Mouse (Mus musculus) heart, embryonic 15.5 days (tissue): ENCODE results near the gene Cyfip1. TPM values are rescaled to one million over a fixed set of nuclear protein-coding genes. Genes with fewer than 3 reads are reported as not detected.
A peak's percentile ranks its signal among the peaks of the same experiment; 100 is the strongest.

Experiments
- ATAC-seq: fragments of 200-750 bp; cut with Nextera tagmentation; replicated peaks from 2 replicates; pipeline ENCODE4 v1.8.0; 2017; ENCODE audit warnings: low read depth, moderate TSS enrichment; ENCODE audit not compliant: insufficient number of reproducible peaks, insufficient read depth, low FRiP score
- H3K27ac ChIP-seq: fragments of 300-500 bp; sonication (generic); 2 replicates; pipeline ENCODE4 v1.5.1; 2015; ENCODE audit warnings: mild to moderate bottlenecking, inconsistent platforms
- H3K27me3 ChIP-seq: fragments of 300-500 bp; sonication (generic); 2 replicates; pipeline ENCODE4 v1.6.1; 2015; ENCODE audit warnings: inconsistent platforms
- H3K36me3 ChIP-seq: fragments of 300-500 bp; sonication (generic); 2 replicates; pipeline ENCODE4 v1.6.1; 2015; ENCODE audit warnings: mild to moderate bottlenecking, inconsistent platforms
- H3K4me1 ChIP-seq: fragments of 300-500 bp; sonication (generic); replicated peaks from 2 replicates; pipeline ENCODE4 v1.6.1; 2015; ENCODE audit warnings: inconsistent platforms
- H3K4me2 ChIP-seq: fragments of 300-500 bp; sonication (generic); 2 replicates; pipeline ENCODE4 v1.6.1; 2015; ENCODE audit warnings: inconsistent platforms, mild to moderate bottlenecking, moderate library complexity
- H3K4me3 ChIP-seq: fragments of 300-500 bp; sonication (generic); 2 replicates; pipeline ENCODE4 v1.5.1; 2015; ENCODE audit warnings: mild to moderate bottlenecking, inconsistent platforms
- H3K9ac ChIP-seq: fragments of 300-500 bp; sonication (generic); 2 replicates; pipeline ENCODE4 v1.6.1; 2015; ENCODE audit warnings: mild to moderate bottlenecking, inconsistent platforms
- H3K9me3 ChIP-seq: fragments of 300-500 bp; sonication (generic); replicated peaks from 2 replicates; pipeline ENCODE4 v1.6.1; 2016; ENCODE audit warnings: inconsistent platforms
- WGBS: fragments of 180-500 bp; shearing (Covaris S2); methylation state at CpG from one replicate; pipeline ENCODE4 v1.1.7; 2015; ENCODE audit warnings: mixed read lengths; 5-methylcytosine and 5-hydroxymethylcytosine counted together
- polyA plus RNA-seq: library from polyadenylated mRNA; unstranded; fragments of >200 nt; fragmentation: Nextera tagmentation; extraction: Ambion mirVana; gene quantifications from 2 replicates; pipeline ENCODE4 v1.2.1, GENCODE M21; 2015

Gene Cyfip1
- polyA plus RNA-seq, 1 experiment from 2014 or later, result 45.2 TPM

GRCm38 (mm10) chr7:55956054-55956453, 114.5 kb downstream of the Cyfip1 start:
- no peak overlapping the region for H3K9ac ChIP-seq
- no peak overlapping the region for H3K4me2 ChIP-seq
- H3K36me3 ChIP-seq, result no peaks in the 10 kb centered on the region; the same call in 1 of the 2 replicates
- H3K9me3 ChIP-seq, result no peaks in the 10 kb centered on the region
- peaks cover 3% of the 10 kb centered on the region for H3K4me1 ChIP-seq
- no peaks in the 10 kb centered on the region for H3K27me3 ChIP-seq
- no peak for ATAC-seq
- H3K27ac ChIP-seq, result no peak overlapping the region
- 97% methylated on average over 2 of the region's 2 CpGs for WGBS
- no peak overlapping the region for H3K4me3 ChIP-seq

GRCm38 (mm10) chr7:55957178-55957577, 115.6 kb downstream of the Cyfip1 start:
- H3K27ac ChIP-seq, result no peak overlapping the region
- WGBS, result 84% methylated on average over 3 of the region's 3 CpGs

GRCm38 (mm10) chr7:55957916-55958315, 116.4 kb downstream of the Cyfip1 start:
- Histone ChIP-seq H3K27me3 (no peaks in the 10 kb centered on the region), H3K36me3 (no peaks in the 10 kb centered on the region; the same call in 1 of the 2 replicates), H3K4me1 (peaks cover 6% of the 10 kb centered on the region), H3K9ac (no peak overlapping the region), H3K4me2 (no peak overlapping the region), H3K4me3 (no peak overlapping the region), H3K27ac (no peak overlapping the region), H3K9me3 (no peaks in the 10 kb centered on the region)
- no peak for ATAC-seq
- WGBS, result 90% methylated on average over 4 of the region's 4 CpGs

More at GRCm38 (mm10) chr7:55957178-55957577, 115.6 kb downstream of the Cyfip1 start:
- H3K4me2 ChIP-seq, result no peak overlapping the region
- peaks cover 5% of the 10 kb centered on the region for H3K4me1 ChIP-seq
- no peak overlapping the region for H3K9ac ChIP-seq
- no peaks in the 10 kb centered on the region for H3K9me3 ChIP-seq
- H3K4me3 ChIP-seq, result no peak overlapping the region
- H3K27me3 ChIP-seq, result no peaks in the 10 kb centered on the region
- ATAC-seq, result no peak
- no peaks in the 10 kb centered on the region; the same call in 1 of the 2 replicates for H3K36me3 ChIP-seq

GRCm38 (mm10) chr7:55959801-55960200, 118.3 kb downstream of the Cyfip1 start:
- no peak for ATAC-seq
- H3K27ac ChIP-seq, result no peak overlapping the region
- H3K4me3 ChIP-seq, result no peak overlapping the region
- no peaks in the 10 kb centered on the region for H3K9me3 ChIP-seq
- no peaks in the 10 kb centered on the region for H3K27me3 ChIP-seq
- no peaks in the 10 kb centered on the region; the same call in 1 of the 2 replicates for H3K36me3 ChIP-seq
- no peak overlapping the region for H3K9ac ChIP-seq
- 93% methylated on average over 3 of the region's 3 CpGs for WGBS
- no peak overlapping the region for H3K4me2 ChIP-seq
- H3K4me1 ChIP-seq, result peaks cover 10% of the 10 kb centered on the region

GRCm38 (mm10) chr7:55960506-55960905, 119.0 kb downstream of the Cyfip1 start:
- no peak overlapping the region for H3K4me2 ChIP-seq
- H3K9ac ChIP-seq, result no peak overlapping the region
- no peaks in the 10 kb centered on the region for H3K9me3 ChIP-seq
- H3K27ac ChIP-seq, result no peak overlapping the region
- H3K4me3 ChIP-seq, result no peak overlapping the region
- H3K27me3 ChIP-seq, result no peaks in the 10 kb centered on the region
- ATAC-seq, result no peak
- peaks cover 10% of the 10 kb centered on the region for H3K4me1 ChIP-seq
- 98% methylated on average over 1 of the region's 1 CpGs for WGBS
- H3K36me3 ChIP-seq, result no peaks in the 10 kb centered on the region; the same call in 1 of the 2 replicates

GRCm38 (mm10) chr7:55962004-55962908, 120.7 kb downstream of the Cyfip1 start, which contains the start of gene Nipa2:
TSS of gene Nipa2 (minus strand) at chr7:55962476.
- Histone ChIP-seq H3K9ac (peak within 1 kb of the TSS; percentile 98), H3K36me3 (no peaks in the 10 kb centered on the region; the same call in 1 of the 2 replicates), H3K4me2 (peak within 1 kb of the TSS; percentile 79), H3K27ac (peak within 1 kb of the TSS; percentile 95), H3K4me1 (peaks cover 10% of the 10 kb centered on the region), H3K27me3 (no peaks in the 10 kb centered on the region), H3K4me3 (peak within 1 kb of the TSS; percentile 100), H3K9me3 (no peaks in the 10 kb centered on the region)
- ATAC-seq, result peak; percentile 95
- under 1% methylated on average over 70 of the region's 70 CpGs for WGBS

GRCm38 (mm10) chr7:55966866-55967460, 125.4 kb downstream of the Cyfip1 start:
- WGBS, result 45% methylated on average over 3 of the region's 3 CpGs
- Histone ChIP-seq H3K27ac (no peak overlapping the region), H3K36me3 (no peaks in the 10 kb centered on the region), H3K27me3 (no peaks in the 10 kb centered on the region), H3K9me3 (no peaks in the 10 kb centered on the region), H3K9ac (no peak overlapping the region), H3K4me1 (peaks cover 5% of the 10 kb centered on the region; the same call in 1 of the 2 replicates), H3K4me3 (no peak overlapping the region), H3K4me2 (no peak overlapping the region)
- no peak for ATAC-seq

GRCm38 (mm10) chr7:55968258-55968901, 126.8 kb downstream of the Cyfip1 start:
- WGBS, result 31% methylated on average over 16 of the region's 16 CpGs

GRCm38 (mm10) chr7:55969415-55969814, 127.9 kb downstream of the Cyfip1 start:
- H3K27me3 ChIP-seq, result no peaks in the 10 kb centered on the region
- no peak for ATAC-seq
- WGBS, result 57% methylated on average over 1 of the region's 1 CpGs

More at GRCm38 (mm10) chr7:55968258-55968901, 126.8 kb downstream of the Cyfip1 start:
- no peaks in the 10 kb centered on the region for H3K36me3 ChIP-seq
- no peak for ATAC-seq
- no peaks in the 10 kb centered on the region for H3K9me3 ChIP-seq
- H3K27me3 ChIP-seq, result no peaks in the 10 kb centered on the region
- no peak overlapping the region for H3K27ac ChIP-seq
- peak overlapping the region; percentile 39 for H3K4me3 ChIP-seq
- H3K9ac ChIP-seq, result 0 out of 2 replicates have a peak overlapping the region, but pooled peaks have one; percentile 12
- H3K4me2 ChIP-seq, result peak overlapping the region; percentile 53
- H3K4me1 ChIP-seq, result no peaks in the 10 kb centered on the region

GRCm38 (mm10) chr7:55974429-55974828, 132.9 kb downstream of the Cyfip1 start:
- H3K4me3 ChIP-seq, result no peak overlapping the region
- no peak for ATAC-seq
- H3K9me3 ChIP-seq, result no peaks in the 10 kb centered on the region
- H3K4me2 ChIP-seq, result no peak overlapping the region
- H3K9ac ChIP-seq, result no peak overlapping the region
- 92% methylated on average over 2 of the region's 2 CpGs for WGBS
- H3K36me3 ChIP-seq, result no peaks in the 10 kb centered on the region
- H3K27me3 ChIP-seq, result no peaks in the 10 kb centered on the region
- no peaks in the 10 kb centered on the region for H3K4me1 ChIP-seq
- no peak overlapping the region for H3K27ac ChIP-seq

More at GRCm38 (mm10) chr7:55969415-55969814, 127.9 kb downstream of the Cyfip1 start:
- H3K4me1 ChIP-seq, result no peaks in the 10 kb centered on the region
- no peak overlapping the region for H3K4me2 ChIP-seq
- H3K9me3 ChIP-seq, result no peaks in the 10 kb centered on the region
- no peak overlapping the region for H3K27ac ChIP-seq
- H3K9ac ChIP-seq, result no peak overlapping the region
- H3K4me3 ChIP-seq, result no peak overlapping the region
- no peaks in the 10 kb centered on the region for H3K36me3 ChIP-seq

GRCm38 (mm10) chr7:55981511-55981910, 140.0 kb downstream of the Cyfip1 start:
- Histone ChIP-seq H3K36me3 (no peaks in the 10 kb centered on the region), H3K4me1 (no peaks in the 10 kb centered on the region), H3K4me2 (no peak overlapping the region), H3K9ac (no peak overlapping the region), H3K9me3 (no peaks in the 10 kb centered on the region), H3K27ac (no peak overlapping the region), H3K27me3 (no peaks in the 10 kb centered on the region), H3K4me3 (no peak overlapping the region)
- ATAC-seq, result no peak
- WGBS, result 85% methylated on average over 2 of the region's 2 CpGs
